Mouse (Mus musculus) heart, postnatal 0 days (tissue): ENCODE data around the gene Gpatch2l. TPM values are rescaled to one million over a fixed set of nuclear protein-coding genes. Genes with fewer than 3 reads are reported as not detected.

Experiments
- ATAC-seq: fragments of 200-750 bp; cut with Nextera tagmentation; 2 replicates; pipeline ENCODE4 v1.8.0; 2017; ENCODE audit warnings: low read depth, moderate number of reproducible peaks, moderate library complexity; ENCODE audit not compliant: insufficient read depth
- DNase-seq: peaks from one replicate; pipeline ENCODE4 v3.0.0-alpha.2; 2016; ENCODE audit warnings: low spot score
- H3K27ac ChIP-seq: fragments of 300-500 bp; sonication (generic); 2 replicates; pipeline ENCODE4 v1.5.1; 2014; ENCODE audit warnings: low read depth, mild to moderate bottlenecking
- H3K27me3 ChIP-seq: fragments of 300-500 bp; sonication (generic); 2 replicates; pipeline ENCODE4 v1.6.1; 2014; ENCODE audit warnings: low read length, mixed read lengths; ENCODE audit not compliant: control insufficient read depth, insufficient read depth
- H3K36me3 ChIP-seq: fragments of 300-500 bp; sonication (generic); replicated peaks from 2 replicates; pipeline ENCODE4 v1.6.1; 2014; ENCODE audit warnings: low read length, mixed read lengths; ENCODE audit not compliant: control insufficient read depth, insufficient read depth
- H3K4me1 ChIP-seq: fragments of 300-500 bp; sonication (generic); 2 replicates; pipeline ENCODE4 v1.6.1; 2014; ENCODE audit warnings: antibody characterized with exemption; ENCODE audit not compliant: control insufficient read depth, insufficient read depth
- H3K4me2 ChIP-seq: fragments of 300-500 bp; sonication (generic); 2 replicates; pipeline ENCODE4 v1.6.1; 2014; ENCODE audit warnings: low read depth, mild to moderate bottlenecking, low read length, moderate library complexity
- H3K4me3 ChIP-seq: fragments of 300-500 bp; sonication (generic); 2 replicates; pipeline ENCODE4 v1.5.1; 2014; ENCODE audit warnings: low read depth, low read length
- H3K9ac ChIP-seq: fragments of 300-500 bp; sonication (generic); replicated peaks from 2 replicates; pipeline ENCODE4 v1.6.1; 2014; ENCODE audit warnings: low read depth, low read length, mixed read lengths
- H3K9me3 ChIP-seq: fragments of 300-500 bp; sonication (generic); replicated peaks from 2 replicates; pipeline ENCODE4 v1.6.1; 2016; ENCODE audit warnings: low read length; ENCODE audit not compliant: control insufficient read depth
- CTCF ChIP-seq: IDR thresholded peaks from 2 replicates; pipeline ENCODE4 v1.5.1; 2016; ENCODE audit warnings: antibody characterized with exemption, control low read depth, low read depth
- EP300 ChIP-seq: IDR thresholded peaks from 2 replicates; pipeline ENCODE4 v1.6.1; 2016; ENCODE audit warnings: antibody characterized with exemption, low read depth
- WGBS: fragments of 180-500 bp; shearing (Covaris S2); extraction: QIAGEN DNeasy Blood & Tissue Kit; methylation state at CpG from one replicate; pipeline ENCODE4 v1.1.7; 2014; 5-methylcytosine and 5-hydroxymethylcytosine counted together
- polyA plus RNA-seq: library from polyadenylated mRNA; unstranded; fragments of >200 nt; fragmentation: Nextera tagmentation; extraction: Ambion mirVana; gene quantifications from 2 replicates; pipeline ENCODE4 v1.2.1, GENCODE M21; 2015
- total RNA-seq: library from RNA; depleted of rRNA; stranded (reverse); fragments of >200 nt; gene quantifications from 2 replicates; pipeline ENCODE4 v1.2.3, GENCODE M21; 2014; ENCODE audit warnings: low replicate concordance; rRNA removed

The Gpatch2l gene
- total RNA-seq (16.0 and 19.6 TPM in 2 replicates), polyA plus RNA-seq (8.4 and 10.1 TPM in 2 replicates)

DNA sequence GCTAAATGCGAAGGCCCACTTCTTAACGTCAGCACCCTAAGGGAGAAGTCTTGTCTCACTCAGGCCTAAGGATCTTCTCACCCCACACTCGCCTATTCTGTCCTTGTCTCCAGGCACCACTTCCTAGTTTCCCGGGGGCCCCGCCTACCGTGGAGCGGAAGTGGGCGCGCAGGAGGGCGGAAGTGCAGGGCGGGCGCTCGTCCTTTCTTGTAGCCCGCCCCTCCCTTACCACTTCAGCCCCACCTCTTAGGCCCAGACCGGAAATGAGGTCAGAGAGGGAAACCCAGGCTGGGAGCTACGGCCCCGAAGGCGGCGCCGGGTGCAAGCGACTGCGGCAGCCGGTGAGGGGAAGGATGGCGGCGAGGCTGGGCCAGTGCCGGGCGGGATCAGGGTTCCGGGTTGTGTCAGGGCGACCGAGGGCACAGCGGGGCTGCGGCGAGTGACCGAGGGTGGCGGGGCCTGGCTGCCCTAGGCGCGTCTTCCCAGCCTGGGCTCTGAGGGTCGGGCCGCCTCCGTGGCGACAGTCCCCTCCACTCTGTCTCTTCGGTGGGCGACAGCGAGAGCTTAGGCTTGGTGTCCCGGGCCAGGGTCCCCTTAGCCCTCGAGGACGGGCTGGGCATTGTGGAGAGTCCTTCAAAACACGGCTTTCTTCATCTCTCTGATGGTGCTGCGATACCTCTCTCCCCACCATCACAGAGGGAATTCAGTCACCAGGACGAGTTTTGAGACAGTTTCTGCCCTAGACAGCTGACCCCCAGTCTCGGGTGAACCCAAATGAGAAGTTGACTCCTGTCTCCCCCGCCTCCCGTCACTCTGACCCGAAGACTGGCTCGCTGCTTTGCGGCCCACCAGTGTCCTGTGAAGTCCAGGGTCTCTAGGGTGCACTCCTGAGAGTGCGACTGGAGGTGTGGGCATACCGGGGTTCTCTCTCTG is at the start of gene Gpatch2l:
Gene Gpatch2l, plus strand, starts transcription at position 255 of the 933 bp plus-strand sequence.
- peak within 1 kb of the TSS; percentile 96 for H3K4me2 ChIP-seq
- peak; percentile 100 for ATAC-seq
- H3K27ac ChIP-seq, result peak within 1 kb of the TSS; percentile 88
- H3K4me3 ChIP-seq, result peak within 1 kb of the TSS; percentile 92
- H3K9me3 ChIP-seq, result no peaks in the 10 kb centered on the region
- under 1% methylated on average over 58 of the region's 58 CpGs for WGBS
- peaks cover 16% of the 10 kb centered on the region; the same call in 1 of the 2 replicates for H3K4me1 ChIP-seq
- no peaks in the 10 kb centered on the region for H3K27me3 ChIP-seq
- peak within 1 kb of the TSS; percentile 86 for H3K9ac ChIP-seq
- peak; percentile 97 for DNase-seq
- peak; percentile 71; the same call in 1 of the 2 replicates for TF ChIP-seq EP300
- TF ChIP-seq CTCF, result no peak
- peaks cover 13% of the 10 kb centered on the region for H3K36me3 ChIP-seq

DNA sequence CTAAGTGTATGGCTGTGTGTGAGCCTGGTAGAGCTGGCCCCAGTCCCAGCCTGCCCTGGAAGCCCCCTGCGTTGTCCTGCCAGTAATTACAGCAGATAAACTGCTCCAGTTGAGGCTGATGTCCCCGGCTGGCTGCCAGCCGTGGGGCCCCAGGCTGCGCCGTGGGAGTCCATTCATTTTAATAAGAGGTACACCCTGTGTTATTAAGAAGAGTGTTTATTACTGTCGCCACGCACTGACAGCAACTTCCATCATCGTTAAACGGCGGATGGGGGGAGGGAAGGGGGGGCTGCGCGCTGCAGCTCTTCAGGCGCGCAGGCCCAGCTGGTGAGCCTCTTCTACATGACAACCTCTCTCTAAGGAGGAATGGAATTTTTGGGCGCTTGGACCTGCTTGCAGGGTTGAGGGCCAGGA is 49.6 kb upstream of the Gpatch2l start:
- no peaks in the 10 kb centered on the region for H3K9me3 ChIP-seq
- TF ChIP-seq CTCF, result no peak
- no peak for TF ChIP-seq EP300
- 0 out of 2 replicates have a peak, but pooled peaks cover 8% of the 10 kb centered on the region for H3K27me3 ChIP-seq
- H3K4me3 ChIP-seq, result peak overlapping the region; percentile 2; the same call in 1 of the 2 replicates
- peaks cover 6% of the 10 kb centered on the region for H3K4me1 ChIP-seq
- DNase-seq (no peak), ATAC-seq (peak; percentile 36)
- H3K4me2 ChIP-seq, result peak overlapping the region; percentile 14; the same call in 1 of the 2 replicates
- no peaks in the 10 kb centered on the region for H3K36me3 ChIP-seq
- H3K9ac ChIP-seq, result no peak overlapping the region
- 27% methylated on average over 15 of the region's 15 CpGs for WGBS
- no peak overlapping the region for H3K27ac ChIP-seq

DNA sequence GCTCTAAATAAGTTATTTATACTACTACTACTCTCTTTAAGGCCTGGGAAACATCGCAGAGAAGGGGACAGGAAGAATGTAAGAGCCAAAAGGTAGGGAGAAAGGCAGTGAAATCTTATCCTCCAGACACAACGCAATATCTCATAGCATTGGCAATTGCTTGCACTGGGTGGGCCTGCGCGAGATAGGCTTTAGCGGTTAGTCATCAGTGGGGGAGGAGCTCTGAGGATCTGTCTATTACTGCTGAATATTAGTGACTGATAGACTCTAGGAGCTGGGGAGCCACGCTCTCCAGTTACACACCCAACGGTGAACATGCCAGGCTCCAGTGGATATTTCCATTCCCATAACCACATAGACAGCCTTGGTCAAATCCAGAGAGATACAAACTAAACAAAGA is 44.7 kb upstream of the Gpatch2l start:
- 83% methylated on average over 7 of the region's 7 CpGs for WGBS
- DNase-seq (no peak), ATAC-seq (no peak)
- H3K4me2 ChIP-seq, result no peak overlapping the region
- no peaks in the 10 kb centered on the region for H3K27me3 ChIP-seq
- no peaks in the 10 kb centered on the region; the same call in 1 of the 2 replicates for H3K4me1 ChIP-seq
- no peak overlapping the region for H3K9ac ChIP-seq
- no peak overlapping the region for H3K4me3 ChIP-seq
- H3K36me3 ChIP-seq, result no peaks in the 10 kb centered on the region
- no peaks in the 10 kb centered on the region for H3K9me3 ChIP-seq
- no peak for TF ChIP-seq CTCF
- no peak for TF ChIP-seq EP300
- no peak overlapping the region for H3K27ac ChIP-seq

DNA sequence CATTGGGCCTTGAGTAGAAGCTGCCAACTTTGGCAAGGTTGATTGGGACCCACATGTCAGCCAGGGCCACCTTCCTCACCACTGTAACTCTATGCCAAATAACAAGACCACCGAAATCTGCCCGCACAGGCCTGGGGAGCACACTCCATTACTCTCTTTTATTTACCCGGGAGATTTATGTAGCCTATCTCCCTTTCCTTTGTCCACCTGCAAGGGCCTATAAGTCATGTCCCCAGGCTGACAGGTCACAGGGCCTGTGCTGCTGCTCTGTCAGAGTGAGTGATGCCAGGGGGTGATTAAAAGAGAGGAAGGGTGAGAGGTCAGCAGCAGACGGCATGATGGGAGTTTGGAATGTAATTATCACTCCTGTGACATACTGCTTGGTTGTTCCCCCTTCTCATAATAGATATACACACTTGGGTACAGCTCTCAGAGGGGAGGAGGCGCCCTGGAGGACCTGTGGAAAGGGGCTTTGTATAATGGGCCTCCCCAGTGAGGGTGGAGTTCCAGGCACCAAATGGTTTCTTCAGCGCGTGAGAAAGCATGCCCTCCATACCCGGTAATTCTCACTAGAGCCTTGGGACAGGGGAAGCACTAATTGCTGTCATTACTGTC is 38.1 kb upstream of the Gpatch2l start:
- WGBS, result 42% methylated on average over 8 of the region's 8 CpGs
- no peak overlapping the region for H3K4me2 ChIP-seq
- H3K27me3 ChIP-seq, result no peaks in the 10 kb centered on the region
- no peaks in the 10 kb centered on the region for H3K36me3 ChIP-seq
- no peak overlapping the region for H3K9ac ChIP-seq
- ATAC-seq (no peak), DNase-seq (no peak)
- no peak overlapping the region for H3K27ac ChIP-seq
- no peaks in the 10 kb centered on the region for H3K4me1 ChIP-seq
- H3K9me3 ChIP-seq, result no peaks in the 10 kb centered on the region
- H3K4me3 ChIP-seq, result no peak overlapping the region
- TF ChIP-seq EP300 (no peak), CTCF (no peak)

DNA sequence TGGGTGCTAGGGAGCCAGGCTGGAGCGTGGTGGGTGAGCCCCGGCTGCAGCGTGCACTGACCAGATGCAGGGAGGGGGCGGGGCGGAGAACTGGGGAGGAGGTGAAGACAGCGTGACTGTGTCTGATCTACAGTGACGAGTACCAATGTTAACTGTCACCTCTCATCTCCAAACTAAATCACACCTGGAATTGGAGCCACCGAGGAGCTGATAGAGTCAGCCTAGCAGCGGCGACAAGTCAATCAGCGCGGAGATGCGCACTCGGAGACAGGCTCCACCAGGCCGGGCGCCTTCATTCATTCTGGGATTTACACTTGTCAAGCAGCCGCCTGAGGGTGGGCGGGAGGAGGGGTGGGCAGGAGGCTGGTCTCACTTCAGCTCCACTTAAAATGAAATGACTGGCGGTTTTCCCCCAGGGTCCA is 30.5 kb upstream of the Gpatch2l start:
- 1% methylated on average over 19 of the region's 19 CpGs for WGBS

More for the DNA sequence above, 30.5 kb upstream of the Gpatch2l start:
- DNase-seq (no peak), ATAC-seq (no peak)
- H3K27ac ChIP-seq, result no peak overlapping the region
- no peak for TF ChIP-seq EP300
- TF ChIP-seq CTCF, result no peak
- H3K36me3 ChIP-seq, result no peaks in the 10 kb centered on the region
- no peak overlapping the region for H3K4me3 ChIP-seq
- H3K27me3 ChIP-seq, result peaks cover 59% of the 10 kb centered on the region
- no peak overlapping the region for H3K4me2 ChIP-seq
- H3K9ac ChIP-seq, result no peak overlapping the region
- no peaks in the 10 kb centered on the region for H3K4me1 ChIP-seq
- no peaks in the 10 kb centered on the region for H3K9me3 ChIP-seq
